Mouse (Mus musculus) midbrain, embryonic 15.5 days (tissue): ENCODE results near the gene Ppp1r26. TPM values are rescaled to one million over a fixed set of nuclear protein-coding genes. Genes with fewer than 3 reads are reported as not detected.

Experiments
- ATAC-seq: fragments of 200-750 bp; cut with Nextera tagmentation; replicated peaks from 2 replicates; pipeline ENCODE4 v1.8.0; 2017; ENCODE audit warnings: moderate TSS enrichment
- H3K27ac ChIP-seq: fragments of 300-500 bp; sonication (generic); 2 replicates; pipeline ENCODE4 v1.5.1; 2015; ENCODE audit warnings: mild to moderate bottlenecking, inconsistent platforms
- H3K27me3 ChIP-seq: fragments of 300-500 bp; sonication (generic); replicated peaks from 2 replicates; pipeline ENCODE4 v1.6.1; 2015; ENCODE audit warnings: inconsistent platforms
- H3K36me3 ChIP-seq: fragments of 300-500 bp; sonication (generic); replicated peaks from 2 replicates; pipeline ENCODE4 v1.6.1; 2015; ENCODE audit warnings: inconsistent platforms
- H3K4me1 ChIP-seq: fragments of 300-500 bp; sonication (generic); 2 replicates; pipeline ENCODE4 v1.6.1; 2015; ENCODE audit warnings: inconsistent platforms
- H3K4me2 ChIP-seq: fragments of 300-500 bp; sonication (generic); 2 replicates; pipeline ENCODE4 v1.6.1; 2015; ENCODE audit warnings: inconsistent platforms, mild to moderate bottlenecking, moderate library complexity
- H3K4me3 ChIP-seq: fragments of 300-500 bp; sonication (generic); 2 replicates; pipeline ENCODE4 v1.5.1; 2015; ENCODE audit warnings: mild to moderate bottlenecking, inconsistent platforms
- H3K9ac ChIP-seq: fragments of 300-500 bp; sonication (generic); 2 replicates; pipeline ENCODE4 v1.6.1; 2015; ENCODE audit warnings: mild to moderate bottlenecking, inconsistent platforms
- H3K9me3 ChIP-seq: fragments of 300-500 bp; sonication (generic); 2 replicates; pipeline ENCODE4 v1.6.1; 2016; ENCODE audit warnings: inconsistent platforms
- WGBS: fragments of 180-500 bp; shearing (Covaris S2); methylation state at CpG from one replicate; pipeline ENCODE4 v1.1.7; 2015; ENCODE audit warnings: mixed read lengths; 5-methylcytosine and 5-hydroxymethylcytosine counted together
- polyA plus RNA-seq: library from polyadenylated mRNA; unstranded; fragments of >200 nt; fragmentation: Nextera tagmentation; extraction: Ambion mirVana; gene quantifications from 2 replicates; pipeline ENCODE4 v1.2.1, GENCODE M21; 2015

The Ppp1r26 gene
- polyA plus RNA-seq = 20.2 and 20.3 TPM in 2 replicates

- WGBS = under 1% methylated on average over 84 of the region's 118 CpGs
Observed at GRCm38 (mm10) chr2:28446515-28447314, at the start of gene Ppp1r26. Gene Ppp1r26 (plus strand): TSS chr2:28446800.

GRCm38 (mm10) chr2:28396928-28397327, 49.7 kb upstream of the Ppp1r26 start:
- H3K9ac ChIP-seq = no peak overlapping the region
- no peaks in the 10 kb centered on the region for H3K27me3 ChIP-seq
- peak overlapping the region; percentile 23; the same call in 1 of the 2 replicates for H3K27ac ChIP-seq
- peaks cover 5% of the 10 kb centered on the region for H3K4me1 ChIP-seq
- H3K4me2 ChIP-seq = no peak overlapping the region
- no peaks in the 10 kb centered on the region for H3K36me3 ChIP-seq
- no peak overlapping the region for H3K4me3 ChIP-seq
- ATAC-seq = no peak
- 41% methylated on average over 2 of the region's 2 CpGs for WGBS
- no peaks in the 10 kb centered on the region for H3K9me3 ChIP-seq

More at GRCm38 (mm10) chr2:28446515-28447314, at the start of gene Ppp1r26:
- peak within 1 kb of the TSS; percentile 89 for H3K9ac ChIP-seq
- peak; percentile 71 for ATAC-seq
- peak within 1 kb of the TSS; percentile 76 for H3K4me3 ChIP-seq
- H3K4me1 ChIP-seq = peaks cover 19% of the 10 kb centered on the region
- peak within 1 kb of the TSS; percentile 83 for H3K27ac ChIP-seq
- H3K9me3 ChIP-seq = no peaks in the 10 kb centered on the region
- H3K36me3 ChIP-seq = peaks cover 8% of the 10 kb centered on the region; the same call in 1 of the 2 replicates
- H3K4me2 ChIP-seq = peak within 1 kb of the TSS; percentile 81
- H3K27me3 ChIP-seq = no peaks in the 10 kb centered on the region

GRCm38 (mm10) chr2:28397417-28398119, 49.0 kb upstream of the Ppp1r26 start:
- ATAC-seq = no peak
- Histone ChIP-seq H3K4me2 (no peak overlapping the region), H3K36me3 (no peaks in the 10 kb centered on the region)

GRCm38 (mm10) chr2:28401647-28402046, 45.0 kb upstream of the Ppp1r26 start:
- H3K9me3 ChIP-seq = no peaks in the 10 kb centered on the region
- no peaks in the 10 kb centered on the region for H3K36me3 ChIP-seq
- WGBS = 62% methylated on average over 11 of the region's 11 CpGs
- no peak overlapping the region for H3K27ac ChIP-seq
- no peak for ATAC-seq
- H3K9ac ChIP-seq = no peak overlapping the region
- no peak overlapping the region for H3K4me2 ChIP-seq
- H3K4me3 ChIP-seq = no peak overlapping the region
- H3K27me3 ChIP-seq = no peaks in the 10 kb centered on the region
- H3K4me1 ChIP-seq = peaks cover 5% of the 10 kb centered on the region

More at GRCm38 (mm10) chr2:28397417-28398119, 49.0 kb upstream of the Ppp1r26 start:
- WGBS = 61% methylated on average over 4 of the region's 4 CpGs
- no peak overlapping the region for H3K9ac ChIP-seq
- H3K9me3 ChIP-seq = no peaks in the 10 kb centered on the region
- H3K4me3 ChIP-seq = no peak overlapping the region
- no peaks in the 10 kb centered on the region for H3K27me3 ChIP-seq
- H3K27ac ChIP-seq = peak overlapping the region; percentile 26
- peaks cover 5% of the 10 kb centered on the region for H3K4me1 ChIP-seq

- Histone ChIP-seq H3K27ac (no peak overlapping the region), H3K9me3 (no peaks in the 10 kb centered on the region), H3K36me3 (no peaks in the 10 kb centered on the region), H3K27me3 (no peaks in the 10 kb centered on the region), H3K9ac (no peak overlapping the region), H3K4me1 (peaks cover 3% of the 10 kb centered on the region), H3K4me2 (no peak overlapping the region), H3K4me3 (no peak overlapping the region)
- ATAC-seq = no peak
Observed at GRCm38 (mm10) chr2:28402128-28402527, 44.5 kb upstream of the Ppp1r26 start.

GRCm38 (mm10) chr2:28407796-28408195, 38.8 kb upstream of the Ppp1r26 start:
- peaks cover 11% of the 10 kb centered on the region for H3K4me1 ChIP-seq
- no peak overlapping the region for H3K4me2 ChIP-seq
- 68% methylated on average over 7 of the region's 7 CpGs for WGBS
- no peaks in the 10 kb centered on the region for H3K27me3 ChIP-seq
- H3K9me3 ChIP-seq = no peaks in the 10 kb centered on the region
- no peak overlapping the region for H3K4me3 ChIP-seq
- no peak for ATAC-seq
- no peaks in the 10 kb centered on the region for H3K36me3 ChIP-seq
- H3K9ac ChIP-seq = no peak overlapping the region
- H3K27ac ChIP-seq = no peak overlapping the region

GRCm38 (mm10) chr2:28409144-28409543, 37.5 kb upstream of the Ppp1r26 start:
- Histone ChIP-seq H3K36me3 (no peaks in the 10 kb centered on the region), H3K4me2 (no peak overlapping the region), H3K27me3 (no peaks in the 10 kb centered on the region), H3K27ac (peak overlapping the region; percentile 41), H3K4me3 (no peak overlapping the region), H3K9me3 (no peaks in the 10 kb centered on the region), H3K4me1 (peaks cover 11% of the 10 kb centered on the region), H3K9ac (no peak overlapping the region)
- WGBS = 74% methylated on average over 4 of the region's 4 CpGs
- ATAC-seq = no peak

GRCm38 (mm10) chr2:28409566-28409965, 37.0 kb upstream of the Ppp1r26 start:
- Histone ChIP-seq H3K27ac (peak overlapping the region; percentile 41), H3K4me3 (no peak overlapping the region), H3K36me3 (no peaks in the 10 kb centered on the region), H3K4me1 (peaks cover 11% of the 10 kb centered on the region), H3K4me2 (no peak overlapping the region), H3K27me3 (no peaks in the 10 kb centered on the region), H3K9me3 (no peaks in the 10 kb centered on the region), H3K9ac (no peak overlapping the region)
- ATAC-seq = no peak; the same call in 1 of the 2 replicates
- WGBS = 50% methylated on average over 3 of the region's 3 CpGs

GRCm38 (mm10) chr2:28412936-28413335, 33.7 kb upstream of the Ppp1r26 start:
- no peaks in the 10 kb centered on the region for H3K27me3 ChIP-seq
- H3K4me3 ChIP-seq = no peak overlapping the region
- H3K4me2 ChIP-seq = no peak overlapping the region
- H3K36me3 ChIP-seq = no peaks in the 10 kb centered on the region
- H3K9me3 ChIP-seq = no peaks in the 10 kb centered on the region
- peaks cover 23% of the 10 kb centered on the region for H3K4me1 ChIP-seq
- ATAC-seq = no peak
- 83% methylated on average over 6 of the region's 6 CpGs for WGBS
- no peak overlapping the region for H3K9ac ChIP-seq
- H3K27ac ChIP-seq = no peak overlapping the region

GRCm38 (mm10) chr2:28414116-28414756, 32.4 kb upstream of the Ppp1r26 start:
- H3K9me3 ChIP-seq = no peaks in the 10 kb centered on the region
- 92% methylated on average over 5 of the region's 5 CpGs for WGBS
- no peak overlapping the region for H3K9ac ChIP-seq
- H3K27me3 ChIP-seq = no peaks in the 10 kb centered on the region
- ATAC-seq = no peak
- peaks cover 23% of the 10 kb centered on the region for H3K4me1 ChIP-seq
- no peaks in the 10 kb centered on the region for H3K36me3 ChIP-seq
- no peak overlapping the region for H3K4me3 ChIP-seq
- H3K27ac ChIP-seq = no peak overlapping the region
- H3K4me2 ChIP-seq = no peak overlapping the region

GRCm38 (mm10) chr2:28414757-28415137, 31.9 kb upstream of the Ppp1r26 start:
- no peak overlapping the region for H3K27ac ChIP-seq
- no peaks in the 10 kb centered on the region for H3K9me3 ChIP-seq
- no peaks in the 10 kb centered on the region for H3K36me3 ChIP-seq
- no peak overlapping the region for H3K4me2 ChIP-seq
- no peak for ATAC-seq
- H3K9ac ChIP-seq = no peak overlapping the region
- no peaks in the 10 kb centered on the region for H3K27me3 ChIP-seq
- H3K4me1 ChIP-seq = peaks cover 20% of the 10 kb centered on the region
- 94% methylated on average over 5 of the region's 5 CpGs for WGBS
- H3K4me3 ChIP-seq = no peak overlapping the region

GRCm38 (mm10) chr2:28415387-28416024, 31.1 kb upstream of the Ppp1r26 start:
- ATAC-seq = no peak
- Histone ChIP-seq H3K27ac (no peak overlapping the region), H3K4me2 (no peak overlapping the region), H3K36me3 (no peaks in the 10 kb centered on the region), H3K9ac (no peak overlapping the region), H3K4me3 (no peak overlapping the region), H3K27me3 (no peaks in the 10 kb centered on the region), H3K4me1 (peaks cover 19% of the 10 kb centered on the region), H3K9me3 (no peaks in the 10 kb centered on the region)
- WGBS = 43% methylated on average over 10 of the region's 10 CpGs
